Mouse (Mus musculus) layer of hippocampus, adult 2 months (tissue): ENCODE results near the gene Ece1. TPM values are rescaled to one million over a fixed set of nuclear protein-coding genes. Genes with fewer than 3 reads are reported as not detected.

ENCODE experiments used
- DNase-seq, 2 experiments: peaks; one replicate each; pipeline ENCODE4 v3.0.0; 2022; ENCODE audit warnings: low spot score in 2 of 2
- H3K27ac ChIP-seq: fragments of 200-600 bp; 2 replicates; pipeline ENCODE4 v1.8.1; 2022
- H3K4me3 ChIP-seq: fragments of 200-600 bp; 2 replicates; pipeline ENCODE4 v1.8.1; 2022; ENCODE audit warnings: mild to moderate bottlenecking
- CTCF ChIP-seq: fragments of 200-600 bp; conservative IDR thresholded peaks from 2 replicates; pipeline ENCODE4 v1.8.1; 2022; ENCODE audit warnings: antibody characterized with exemption, mild to moderate bottlenecking, moderate library complexity
- total RNA-seq, 2 experiments: library from RNA; stranded (reverse); gene quantifications; 2 replicates each; pipeline ENCODE4 v1.2.3; 2021

Gene Ece1
- total RNA-seq, 2 experiments from 2014 or later: 47.5 to 58.0 TPM

DNA sequence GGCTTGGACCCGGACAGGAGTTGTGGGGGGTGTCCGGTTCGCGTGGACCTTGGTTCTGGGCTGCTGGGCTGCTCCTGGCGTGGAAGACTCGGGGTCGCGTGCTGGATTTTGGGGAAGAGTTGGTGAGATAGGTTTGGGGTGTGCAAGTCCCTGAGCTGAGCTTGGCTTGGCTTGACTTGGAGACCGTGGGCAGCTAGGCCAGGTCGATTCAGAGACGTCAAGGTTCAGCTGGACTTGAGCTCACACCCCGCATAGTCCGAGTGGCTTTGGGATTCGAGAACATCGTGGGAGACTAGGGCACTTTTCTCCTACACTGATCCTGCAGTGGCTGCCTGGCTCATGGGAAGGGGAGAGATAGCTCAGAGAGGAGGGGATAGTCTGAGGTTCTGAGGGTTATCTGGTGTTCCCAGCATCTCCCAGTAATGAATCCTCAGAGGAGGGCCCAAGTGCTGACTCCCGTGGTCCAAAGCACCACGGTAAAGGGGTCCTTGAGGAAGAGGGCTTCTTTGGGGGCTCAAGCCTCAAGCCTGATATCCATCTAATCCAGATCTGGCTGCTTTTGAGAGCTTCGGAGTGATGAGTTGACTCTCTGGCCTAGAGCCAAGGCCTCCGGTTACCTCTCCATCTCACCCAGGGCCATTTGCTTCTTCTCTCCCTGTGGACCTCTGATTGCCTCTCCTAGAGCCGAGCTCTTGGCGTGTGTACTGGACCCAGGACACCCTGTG, 641 bp downstream of the Ece1 start:
- no peak for DNase-seq
- H3K4me3 ChIP-seq: peak overlapping the region; percentile 89
- H3K27ac ChIP-seq: peak overlapping the region; percentile 89
- TF ChIP-seq CTCF: no peak

DNA sequence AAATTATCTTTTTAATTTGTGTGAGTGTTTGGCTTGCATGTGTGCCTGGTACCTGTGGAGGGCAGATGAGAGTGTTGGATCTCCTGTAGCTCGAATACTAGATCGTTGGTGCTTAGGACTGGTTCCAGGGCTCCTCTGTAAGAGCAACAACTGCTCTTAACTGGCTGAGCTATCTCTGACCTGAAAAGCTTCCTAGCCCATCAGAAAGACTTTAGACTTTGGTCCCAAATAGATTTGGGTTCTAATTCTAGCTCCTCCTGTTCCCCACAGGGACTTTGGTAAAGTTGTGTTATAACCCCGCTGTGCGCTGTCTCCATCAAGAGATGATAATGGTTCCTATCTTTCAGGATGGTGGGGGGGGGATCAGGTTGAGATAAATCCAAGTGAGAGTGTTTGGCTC, 2.0 kb downstream of the Ece1 start:
- no peak for DNase-seq
- no peak overlapping the region; the same call in 1 of the 2 replicates for H3K4me3 ChIP-seq
- H3K27ac ChIP-seq: no peak overlapping the region
- no peak for TF ChIP-seq CTCF

DNA sequence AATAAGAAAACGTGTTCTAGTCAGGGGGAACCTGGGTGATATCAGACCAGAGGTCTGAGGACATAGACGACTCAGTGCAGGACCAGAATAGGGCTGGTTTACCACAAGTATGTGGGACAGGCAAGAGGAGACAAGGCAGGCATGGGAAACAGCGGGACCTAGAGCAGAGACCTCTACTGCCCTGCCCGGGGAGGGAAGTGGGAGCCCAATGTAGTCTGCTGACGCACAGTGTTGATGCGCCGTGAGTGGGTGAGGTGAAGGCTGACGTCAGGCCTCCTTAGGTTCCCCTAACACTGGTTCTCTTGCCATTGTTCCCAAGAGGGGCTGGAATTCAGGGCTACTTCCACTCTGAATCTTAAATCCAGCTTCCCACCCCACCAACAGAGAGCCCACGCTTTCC, 2.7 kb downstream of the Ece1 start:
- H3K27ac ChIP-seq: peak overlapping the region; percentile 63
- TF ChIP-seq CTCF: no peak
- DNase-seq: no peak
- peak overlapping the region; percentile 43 for H3K4me3 ChIP-seq

DNA sequence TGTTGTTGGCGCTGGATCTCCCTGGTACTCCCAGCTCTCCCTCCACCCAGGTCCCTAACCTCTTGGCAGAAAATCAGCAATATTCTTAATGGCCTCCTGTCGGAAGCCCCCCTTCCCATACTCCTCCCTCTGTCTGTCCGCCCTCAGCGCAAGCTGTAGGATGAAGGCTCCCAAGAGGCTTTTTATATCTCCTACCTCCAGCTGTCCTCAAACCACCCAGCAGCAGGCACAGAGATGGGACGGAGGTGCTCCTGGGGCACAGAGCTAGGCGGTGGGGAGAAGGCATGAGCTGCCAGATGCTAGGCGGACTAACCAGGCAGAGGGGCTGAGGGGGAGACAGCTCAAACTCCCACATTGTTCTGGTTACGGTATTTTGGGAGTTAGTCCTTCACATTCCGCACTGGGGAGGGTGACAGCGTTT, 3.2 kb downstream of the Ece1 start:
- Histone ChIP-seq H3K4me3 (peak overlapping the region; percentile 43), H3K27ac (peak overlapping the region; percentile 63)
- no peak for DNase-seq
- TF ChIP-seq CTCF: no peak

DNA sequence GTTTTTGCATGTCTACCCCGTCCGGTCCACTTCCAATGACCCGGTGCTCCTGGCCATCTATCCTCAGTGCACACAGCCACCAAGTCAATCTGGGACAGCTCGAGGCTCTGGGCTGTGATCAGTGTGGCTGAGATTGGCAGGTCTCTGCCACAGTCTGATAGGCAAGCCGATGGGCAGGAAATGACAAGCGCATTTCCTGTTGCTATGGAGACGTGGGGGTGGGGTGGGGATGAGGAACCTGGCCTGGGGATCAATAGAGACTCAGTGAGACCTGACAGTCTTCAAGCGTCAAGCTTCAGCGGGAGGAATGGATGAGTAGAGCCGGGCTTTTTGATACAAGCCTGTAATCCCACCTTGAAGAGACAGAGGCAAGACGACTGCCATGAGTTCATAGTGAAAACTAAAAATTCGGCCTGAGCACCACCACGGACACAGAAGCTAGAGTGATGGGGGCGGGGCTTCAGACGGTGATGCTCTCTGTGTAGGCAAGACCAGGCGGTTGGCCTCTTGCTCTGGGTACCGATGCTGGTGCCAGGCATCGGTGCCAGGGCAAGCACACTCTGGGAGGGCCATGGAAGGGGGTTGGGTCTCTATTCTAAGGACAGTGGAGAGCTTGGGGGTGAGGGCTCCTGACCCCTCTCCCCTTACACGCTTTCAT, 4.3 kb downstream of the Ece1 start:
- H3K27ac ChIP-seq: peak overlapping the region; percentile 63; the same call in 1 of the 2 replicates
- H3K4me3 ChIP-seq: peak overlapping the region; percentile 26; the same call in 1 of the 2 replicates
- TF ChIP-seq CTCF: no peak
- peak in 1 of 2 experiments; percentile 41 for DNase-seq

DNA sequence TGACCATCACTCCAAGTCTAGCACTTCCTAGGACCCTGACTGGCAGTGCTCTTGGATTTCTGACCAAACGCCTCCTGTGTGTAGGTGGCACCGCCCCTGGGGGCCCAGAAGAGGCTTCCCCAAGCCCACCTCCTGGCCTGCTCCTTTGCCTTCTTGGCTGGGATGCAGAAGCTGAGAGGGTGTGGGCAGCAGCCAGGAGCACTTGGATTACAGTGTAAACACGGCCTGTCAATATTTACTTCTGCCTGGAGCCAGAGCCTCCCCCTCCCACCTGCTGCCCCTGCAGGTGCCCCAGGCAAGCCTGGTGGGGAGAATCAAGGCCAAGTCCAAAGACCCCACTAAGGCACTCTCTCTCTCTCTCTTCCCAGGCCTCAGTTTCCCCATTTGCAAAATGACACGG, 5.2 kb downstream of the Ece1 start:
- no peak for TF ChIP-seq CTCF
- DNase-seq: no peak
- no peak overlapping the region for H3K27ac ChIP-seq
- no peak overlapping the region for H3K4me3 ChIP-seq

DNA sequence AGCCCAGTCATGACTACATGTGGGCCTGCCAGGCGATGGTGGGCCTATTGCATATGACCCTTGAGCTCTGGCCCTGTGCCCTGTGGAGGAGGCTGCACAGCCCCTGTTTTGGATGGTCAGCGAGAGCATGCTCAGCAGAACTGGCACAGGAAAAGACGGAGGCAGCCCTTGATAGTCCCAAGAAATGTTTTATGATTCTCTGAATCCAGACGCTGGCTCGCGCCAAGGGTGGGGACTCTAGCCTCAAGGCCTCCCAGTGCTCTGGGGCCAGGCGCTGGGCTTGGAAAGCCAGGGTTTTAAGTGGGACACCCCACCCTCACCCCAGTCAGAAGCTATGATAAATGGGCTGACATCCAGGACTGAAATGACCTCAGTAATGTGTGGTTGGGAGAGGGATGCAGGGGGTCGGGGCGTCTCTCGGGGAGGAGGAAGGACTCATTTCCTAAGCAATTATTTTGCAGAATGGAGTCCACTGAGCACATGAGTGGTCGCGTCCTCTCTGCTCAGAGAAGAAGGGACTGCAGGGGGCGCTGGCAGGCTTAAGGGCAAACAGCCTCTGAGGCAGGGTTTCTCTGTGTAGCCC, 5.7 kb downstream of the Ece1 start:
- TF ChIP-seq CTCF: peak; percentile 61
- no peak for DNase-seq
- no peak overlapping the region for H3K4me3 ChIP-seq
- no peak overlapping the region for H3K27ac ChIP-seq

DNA sequence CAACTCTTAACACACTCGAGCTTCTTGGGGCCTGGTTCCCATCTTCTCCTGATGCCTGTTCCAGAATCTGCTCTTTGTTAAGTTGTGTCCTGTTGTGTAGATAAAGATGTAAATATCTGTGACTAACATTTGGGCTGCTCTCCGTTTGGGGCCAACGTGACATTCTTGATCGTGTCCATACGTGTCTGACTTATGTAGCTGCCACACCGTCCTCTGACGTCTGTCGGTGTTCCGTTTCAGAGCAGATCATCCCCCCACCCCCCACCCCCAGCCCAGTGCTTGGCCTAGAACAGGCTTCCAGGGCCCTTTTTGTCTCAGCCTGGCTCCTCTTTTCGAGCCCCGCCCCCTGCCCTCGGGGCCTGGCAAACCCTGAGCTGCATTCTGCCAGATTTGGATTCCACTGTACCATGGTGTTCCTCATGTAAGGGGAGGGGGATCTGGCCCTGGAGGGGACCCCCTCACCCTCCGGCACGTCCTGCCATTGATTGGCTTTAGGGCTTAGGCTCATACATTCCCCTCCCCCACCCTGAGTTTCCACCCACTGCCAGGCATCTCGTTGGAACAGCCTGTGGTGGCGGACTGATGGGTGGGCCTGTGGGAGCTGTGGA, 7.7 kb downstream of the Ece1 start:
- Histone ChIP-seq H3K4me3 (no peak overlapping the region), H3K27ac (no peak overlapping the region)
- no peak for DNase-seq
- no peak for TF ChIP-seq CTCF

DNA sequence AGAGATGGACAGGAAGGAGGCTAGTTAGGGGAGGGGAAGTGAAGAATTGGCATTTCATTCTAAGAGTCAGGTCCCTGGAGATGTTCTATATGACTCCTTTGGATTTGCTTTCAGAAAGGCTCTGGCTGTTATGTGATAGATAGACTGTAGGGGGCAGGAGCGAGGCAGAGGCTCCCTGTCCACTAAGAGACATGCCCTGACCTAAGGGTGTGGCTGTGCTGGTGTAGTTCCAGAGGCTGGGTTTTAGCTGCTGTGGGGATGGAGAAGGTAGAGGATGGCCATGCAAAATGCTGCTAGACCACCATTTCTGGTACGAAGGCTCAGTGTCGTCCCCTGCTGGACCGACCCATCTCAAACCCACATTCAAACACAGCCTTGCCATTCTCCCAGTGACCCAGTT, 8.9 kb downstream of the Ece1 start:
- Histone ChIP-seq H3K4me3 (no peak overlapping the region), H3K27ac (no peak overlapping the region)
- peak; percentile 76 for TF ChIP-seq CTCF
- DNase-seq: no peak

DNA sequence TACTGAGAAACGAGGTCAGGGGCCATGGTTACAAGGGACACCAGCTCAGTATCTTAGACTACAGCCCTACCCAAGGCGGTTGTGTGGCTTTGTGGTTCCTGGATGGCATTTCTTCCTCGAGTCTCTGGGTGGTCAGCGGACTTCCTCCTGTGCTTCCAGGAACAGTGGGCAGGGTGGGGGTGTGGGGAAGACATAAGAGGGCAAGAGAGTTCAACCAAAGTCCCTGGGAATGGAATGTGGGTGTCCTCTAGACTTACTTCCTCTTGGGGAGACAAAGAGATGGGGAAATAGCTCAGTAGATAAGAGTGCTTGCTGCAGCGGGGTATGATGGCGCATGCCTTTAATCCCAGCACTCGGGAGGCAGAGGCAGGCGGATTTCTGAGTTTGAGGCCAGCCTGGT, 9.4 kb downstream of the Ece1 start:
- TF ChIP-seq CTCF: no peak
- H3K4me3 ChIP-seq: no peak overlapping the region
- no peak for DNase-seq
- H3K27ac ChIP-seq: no peak overlapping the region

DNA sequence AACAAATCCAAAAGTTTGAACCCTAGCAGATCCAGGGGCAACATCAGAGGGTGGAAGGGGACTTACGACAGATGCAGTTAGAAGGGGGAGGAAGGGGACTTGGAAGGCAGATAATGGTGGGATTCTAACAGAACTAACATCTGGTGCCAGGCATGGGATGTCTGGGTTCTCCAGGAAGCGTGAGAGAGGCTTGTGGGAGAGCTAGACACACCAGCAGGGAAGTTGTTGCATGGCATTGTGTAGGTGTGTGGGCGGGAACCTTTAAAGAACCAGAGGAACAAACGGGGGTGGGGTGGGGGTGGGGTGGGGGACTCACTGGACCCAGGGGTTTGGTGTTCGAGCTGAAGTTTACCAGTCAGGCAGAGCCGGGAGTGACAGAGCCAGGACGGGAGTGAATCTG, 12.3 kb downstream of the Ece1 start:
- TF ChIP-seq CTCF: no peak
- no peak for DNase-seq
- no peak overlapping the region for H3K4me3 ChIP-seq
- no peak overlapping the region for H3K27ac ChIP-seq

DNA sequence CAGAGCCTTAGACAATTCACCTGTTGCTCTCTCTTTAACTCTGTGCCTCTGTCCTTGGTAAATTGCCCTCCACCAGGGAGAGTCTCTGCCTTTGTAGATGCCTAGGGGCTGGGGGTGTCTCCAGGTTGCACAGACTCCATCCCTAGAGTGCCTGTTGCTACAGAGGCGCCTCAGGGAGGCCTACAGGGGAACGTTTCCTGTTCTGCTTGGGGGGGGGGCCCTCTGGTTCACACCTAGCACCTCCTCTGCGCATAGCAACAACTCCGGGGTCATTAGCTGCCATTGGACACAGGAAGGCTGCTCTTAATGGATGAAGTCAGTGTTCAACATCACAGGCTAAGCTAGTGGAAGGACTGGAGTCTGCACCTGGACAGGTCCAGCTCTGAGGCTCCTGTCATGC, 12.8 kb downstream of the Ece1 start:
- H3K27ac ChIP-seq: no peak overlapping the region
- no peak overlapping the region for H3K4me3 ChIP-seq
- no peak for DNase-seq
- no peak for TF ChIP-seq CTCF

DNA sequence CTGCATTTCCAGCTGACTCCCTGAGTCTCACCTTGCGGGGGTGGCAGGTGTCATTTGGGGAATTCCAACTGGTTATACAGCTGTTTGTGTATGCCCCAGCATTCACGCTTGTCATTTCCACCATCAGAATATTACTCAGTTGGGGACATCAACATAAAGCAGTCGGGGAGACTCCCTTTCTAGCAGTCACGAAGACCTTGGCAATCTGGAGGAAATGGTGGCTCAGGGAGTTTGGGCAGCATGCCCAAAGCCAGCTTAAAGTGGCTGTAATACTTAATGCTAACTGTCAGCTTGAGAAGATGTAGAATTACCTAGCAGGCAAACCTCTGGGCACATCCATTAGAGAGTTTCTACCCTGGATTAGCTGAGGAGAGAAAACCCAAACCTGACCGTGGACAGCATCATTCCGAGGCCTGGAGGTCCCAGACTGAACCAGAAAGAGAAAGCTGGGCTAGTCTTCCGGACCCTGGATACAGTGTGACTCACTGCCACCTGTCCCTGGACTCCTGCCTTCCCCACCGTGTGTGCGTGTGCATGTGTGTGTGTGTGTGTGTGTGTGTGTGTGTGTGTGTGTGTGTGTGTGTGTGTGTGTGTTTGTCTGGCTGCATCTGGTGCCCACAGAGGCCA, 13.5 kb downstream of the Ece1 start:
- DNase-seq: no peak
- Histone ChIP-seq H3K4me3 (no peak overlapping the region), H3K27ac (no peak overlapping the region)
- TF ChIP-seq CTCF: no peak
